Mouse (Mus musculus) brain, embryonic 14.5 days (tissue): Measurements from ENCODE around the gene Adora1. TPM values are rescaled to one million over a fixed set of nuclear protein-coding genes. Genes with fewer than 3 reads are reported as not detected.

Source experiments
- DNase-seq: peaks from one replicate; pipeline ENCODE4 v3.0.0-alpha.2; 2011; ENCODE audit warnings: low read depth
- CTCF ChIP-seq: fragments of 200-500 bp; IDR thresholded peaks from 2 replicates; pipeline ENCODE4 v1.5.1; 2012; ENCODE audit warnings: inconsistent platforms, mild to moderate bottlenecking, moderate library complexity, borderline replicate concordance; ENCODE audit not compliant: insufficient read depth, insufficient read length; ENCODE audit errors: extremely low read depth
- POLR2A ChIP-seq: fragments of 200-500 bp; IDR thresholded peaks from 2 replicates; pipeline ENCODE4 v1.6.1; 2012; ENCODE audit warnings: mild to moderate bottlenecking, inconsistent platforms, borderline replicate concordance; ENCODE audit not compliant: poor library complexity, insufficient read depth, insufficient read length, severe bottlenecking; ENCODE audit errors: extremely low read depth
- polyA plus RNA-seq: library from polyadenylated mRNA; depleted of rRNA; stranded (reverse); fragments of >200 nt; gene quantifications from 2 replicates; pipeline ENCODE4 v1.2.3, GENCODE M21; 2012; rRNA removed

Gene Adora1
- polyA plus RNA-seq, 1 experiment: 15.2 TPM

- TF ChIP-seq POLR2A (no peak), CTCF (no peak)
- no peak for DNase-seq
Measured at GRCm38 (mm10) chr1:134152626-134153590, 82.3 kb downstream of the Adora1 start.

- no peak for TF ChIP-seq POLR2A
- TF ChIP-seq CTCF: peak; percentile 81
- DNase-seq: peak; percentile 92
Measured at GRCm38 (mm10) chr1:134151655-134152412, 83.4 kb downstream of the Adora1 start.

- TF ChIP-seq POLR2A (no peak), CTCF (no peak)
Measured at GRCm38 (mm10) chr1:134150745-134151144, 84.5 kb downstream of the Adora1 start.

GRCm38 (mm10) chr1:134150076-134150475, 85.2 kb downstream of the Adora1 start:
- TF ChIP-seq CTCF (no peak), POLR2A (no peak)
- DNase-seq: no peak

More at GRCm38 (mm10) chr1:134150745-134151144, 84.5 kb downstream of the Adora1 start:
- no peak for DNase-seq

Other genes starting within 250 kb of the Adora1 start
- 2.8 and 7.4 TPM in 2 replicates for gene Fmod, start 198.2 kb downstream of the Adora1 start, polyA plus RNA-seq
- 31.8 and 58.3 TPM in 2 replicates for gene Btg2, start 156.3 kb downstream of the Adora1 start, polyA plus RNA-seq
- 0.09 and 0.11 TPM in 2 replicates for gene Chit1, start 124.2 kb downstream of the Adora1 start, polyA plus RNA-seq
- 2.0 and 2.6 TPM in 2 replicates for gene Chil1, start 53.3 kb downstream of the Adora1 start, polyA plus RNA-seq
- gene Mybph, start 42.0 kb downstream of the Adora1 start, polyA plus RNA-seq: 0.98 and 1.4 TPM in 2 replicates
- gene Myog, start 54.6 kb upstream of the Adora1 start, polyA plus RNA-seq: 1.3 and 2.6 TPM in 2 replicates
- 23.6 and 31.3 TPM in 2 replicates for gene Ppfia4, start 97.5 kb upstream of the Adora1 start, polyA plus RNA-seq
- gene Tmem183a, start 126.5 kb upstream of the Adora1 start, polyA plus RNA-seq: 111 and 116 TPM in 2 replicates
- not detected in 2 replicates for gene 4933406M09Rik, start 150.5 kb upstream of the Adora1 start, polyA plus RNA-seq
- gene Cyb5r1, start 170.1 kb upstream of the Adora1 start, polyA plus RNA-seq: 11.7 and 13.6 TPM in 2 replicates
- gene Adipor1, start 179.9 kb upstream of the Adora1 start, polyA plus RNA-seq: 49.7 and 61.1 TPM in 2 replicates
- 22.5 and 24.9 TPM in 2 replicates for gene Klhl12, start 220.1 kb upstream of the Adora1 start, polyA plus RNA-seq